Mouse (Mus musculus) liver, embryonic 15.5 days (tissue): ENCODE data around the gene Naip5. TPM values are rescaled to one million over a fixed set of nuclear protein-coding genes. Genes with fewer than 3 reads are reported as not detected.
"Not testable (repeated sequence)": the region's sequence is repeated elsewhere in the genome, so short reads cannot be mapped to it uniquely, and the experiment has no call there.

ENCODE experiments used
- ATAC-seq: fragments of 200-750 bp; cut with Nextera tagmentation; 2 replicates; pipeline ENCODE4 v1.8.0; 2017; ENCODE audit warnings: moderate number of reproducible peaks, mild to moderate bottlenecking, moderate library complexity; ENCODE audit not compliant: insufficient read depth
- H3K27ac ChIP-seq: fragments of 300-500 bp; sonication (generic); replicated peaks from 2 replicates; pipeline ENCODE4 v1.5.1; 2015; ENCODE audit warnings: mild to moderate bottlenecking, inconsistent platforms
- H3K27me3 ChIP-seq: fragments of 300-500 bp; sonication (generic); 2 replicates; pipeline ENCODE4 v1.6.1; 2015; ENCODE audit warnings: mild to moderate bottlenecking, inconsistent platforms
- H3K36me3 ChIP-seq: fragments of 300-500 bp; sonication (generic); replicated peaks from 2 replicates; pipeline ENCODE4 v1.6.1; 2015; ENCODE audit warnings: moderate library complexity, mild to moderate bottlenecking, inconsistent platforms
- H3K4me1 ChIP-seq: fragments of 300-500 bp; sonication (generic); replicated peaks from 2 replicates; pipeline ENCODE4 v1.6.1; 2015; ENCODE audit warnings: inconsistent platforms
- H3K4me2 ChIP-seq: fragments of 300-500 bp; sonication (generic); 2 replicates; pipeline ENCODE4 v1.6.1; 2015; ENCODE audit warnings: moderate library complexity, mild to moderate bottlenecking, inconsistent platforms
- H3K4me3 ChIP-seq: fragments of 300-500 bp; sonication (generic); replicated peaks from 2 replicates; pipeline ENCODE4 v1.5.1; 2015; ENCODE audit warnings: mild to moderate bottlenecking, inconsistent platforms
- H3K9ac ChIP-seq: fragments of 300-500 bp; sonication (generic); 2 replicates; pipeline ENCODE4 v1.6.1; 2015; ENCODE audit warnings: moderate library complexity, mild to moderate bottlenecking, inconsistent platforms
- H3K9me3 ChIP-seq: fragments of 300-500 bp; sonication (generic); replicated peaks from 2 replicates; pipeline ENCODE4 v1.6.1; 2016; ENCODE audit warnings: inconsistent platforms
- WGBS: fragments of 180-500 bp; shearing (Covaris S2); methylation state at CpG from one replicate; pipeline ENCODE4 v1.1.7; 2015; ENCODE audit warnings: mixed read lengths; ENCODE audit not compliant: insufficient replicate concordance; 5-methylcytosine and 5-hydroxymethylcytosine counted together
- polyA plus RNA-seq: library from polyadenylated mRNA; unstranded; fragments of >200 nt; fragmentation: Nextera tagmentation; extraction: Ambion mirVana; gene quantifications from 2 replicates; pipeline ENCODE4 v1.2.1, GENCODE M21; 2015

Naip5 gene
- polyA plus RNA-seq, 1 experiment from 2014 or later, result 0.67 TPM

- H3K27me3 ChIP-seq, H3K9me3 ChIP-seq, H3K36me3 ChIP-seq: not testable (repeated sequence)
- peaks cover 10% of the 10 kb centered on the region; the same call in 1 of the 2 replicates for H3K4me1 ChIP-seq
- H3K9ac ChIP-seq, result 0 out of 2 replicates have a peak within 1 kb of the TSS, but pooled peaks have one; percentile 11
- H3K4me2 ChIP-seq, result peak within 1 kb of the TSS; percentile 54
- peak within 1 kb of the TSS; percentile 45 for H3K27ac ChIP-seq
- H3K4me3 ChIP-seq, result peak within 1 kb of the TSS; percentile 48
- 5% methylated on average over 3 of the region's 3 CpGs for WGBS
- ATAC-seq, result peak; percentile 86
These were observed 44.3 kb downstream of the Naip5 start, which contains the start of gene Naip2 for GRCm38 (mm10) chr13:100201659-100202333. Gene Naip2 (minus strand): TSS chr13:100202092.

- H3K36me3 ChIP-seq, result no peaks in the 10 kb centered on the region
- peak overlapping the region; percentile 45; the same call in 1 of the 2 replicates for H3K27ac ChIP-seq
- peak overlapping the region; percentile 54 for H3K4me2 ChIP-seq
- no peaks in the 10 kb centered on the region for H3K27me3 ChIP-seq
- peak; percentile 55 for ATAC-seq
- H3K9me3 ChIP-seq, result no peaks in the 10 kb centered on the region
- no peak overlapping the region for H3K9ac ChIP-seq
- H3K4me1 ChIP-seq, result peaks cover 10% of the 10 kb centered on the region; the same call in 1 of the 2 replicates
- H3K4me3 ChIP-seq, result peak overlapping the region; percentile 48
These were observed 45.3 kb downstream of the Naip5 start for GRCm38 (mm10) chr13:100200778-100201177.

- Histone ChIP-seq H3K4me2 (no peak overlapping the region), H3K9me3 (no peaks in the 10 kb centered on the region), H3K9ac (no peak overlapping the region), H3K36me3 (no peaks in the 10 kb centered on the region), H3K4me3 (no peak overlapping the region), H3K27ac (no peak overlapping the region), H3K4me1 (peaks cover 2% of the 10 kb centered on the region; the same call in 1 of the 2 replicates), H3K27me3 (no peaks in the 10 kb centered on the region)
- WGBS, result 53% methylated on average over 3 of the region's 3 CpGs
- ATAC-seq, result no peak
These were observed 50.7 kb downstream of the Naip5 start for GRCm38 (mm10) chr13:100195421-100195820.

DNA sequence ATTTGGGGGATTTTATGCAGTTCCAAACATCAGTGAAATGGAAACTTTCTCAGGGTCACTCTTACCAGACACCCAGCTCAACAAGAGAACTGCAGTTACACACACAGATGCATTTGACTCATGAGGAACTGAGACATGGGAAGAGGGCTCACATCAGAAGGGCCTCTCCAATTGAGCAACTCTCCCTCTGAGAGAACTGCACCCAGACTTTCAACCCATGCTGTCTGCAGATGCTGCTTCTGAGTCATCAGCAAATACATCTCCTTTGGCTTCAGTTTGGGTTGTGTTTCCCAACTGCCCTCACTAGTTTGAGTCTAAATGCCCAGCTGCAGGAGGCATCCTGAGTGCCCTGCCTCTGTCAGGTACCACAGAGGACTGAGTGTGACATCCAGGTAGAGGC is 63.0 kb downstream of the Naip5 start:
- 0 out of 2 replicates have a peak, but pooled peaks have one; percentile 12 for ATAC-seq

GRCm38 (mm10) chr13:100174360-100174759 is 71.8 kb downstream of the Naip5 start:
- H3K27ac ChIP-seq, H3K9ac ChIP-seq, H3K9me3 ChIP-seq, H3K4me3 ChIP-seq, H3K27me3 ChIP-seq, ATAC-seq, H3K36me3 ChIP-seq, H3K4me1 ChIP-seq, H3K4me2 ChIP-seq: not testable (repeated sequence)
- 72% methylated on average over 4 of the region's 5 CpGs for WGBS

More for the DNA sequence above, 63.0 kb downstream of the Naip5 start:
- H3K27me3 ChIP-seq, H3K4me2 ChIP-seq, H3K9ac ChIP-seq, H3K36me3 ChIP-seq, H3K4me1 ChIP-seq, H3K9me3 ChIP-seq, H3K4me3 ChIP-seq: not testable (repeated sequence)
- peak overlapping the region; percentile 41; the same call in 1 of the 2 replicates for H3K27ac ChIP-seq

- not testable (repeated sequence) for H3K27ac ChIP-seq, H3K4me3 ChIP-seq, H3K9ac ChIP-seq, H3K4me2 ChIP-seq, H3K27me3 ChIP-seq, ATAC-seq, H3K4me1 ChIP-seq, H3K36me3 ChIP-seq, H3K9me3 ChIP-seq
- WGBS, result 43% methylated on average over 2 of the region's 2 CpGs
These were observed 79.7 kb downstream of the Naip5 start for GRCm38 (mm10) chr13:100166378-100166777.

GRCm38 (mm10) chr13:100162467-100162866 is 83.7 kb downstream of the Naip5 start:
- H3K4me3 ChIP-seq, H3K4me1 ChIP-seq, H3K27me3 ChIP-seq, H3K9ac ChIP-seq, H3K4me2 ChIP-seq, H3K27ac ChIP-seq, H3K9me3 ChIP-seq, ATAC-seq, H3K36me3 ChIP-seq: not testable (repeated sequence)

Other genes starting within 250 kb of the Naip5 start
- 19.4 and 22.5 TPM in 2 replicates for gene Mccc2, start 230.7 kb downstream of the Naip5 start, polyA plus RNA-seq
- 12.0 and 14.2 TPM in 2 replicates for gene Bdp1, start 142.3 kb downstream of the Naip5 start, polyA plus RNA-seq
- gene Serf1, start 138.3 kb downstream of the Naip5 start, polyA plus RNA-seq, result 13.8 and 15.0 TPM in 2 replicates
- 17.5 and 18.0 TPM in 2 replicates for gene Smn1, start 121.5 kb downstream of the Naip5 start, polyA plus RNA-seq
- gene Naip2, start 44.2 kb downstream of the Naip5 start, polyA plus RNA-seq, result 1.7 and 1.8 TPM in 2 replicates
- 0.30 and 0.40 TPM in 2 replicates for gene Naip6, start 71.4 kb upstream of the Naip5 start, polyA plus RNA-seq
- not detected in 2 replicates for gene Naip1, start 206.5 kb upstream of the Naip5 start, polyA plus RNA-seq
- 23.6 and 25.5 TPM in 2 replicates for gene Gtf2h2, start 246.3 kb upstream of the Naip5 start, polyA plus RNA-seq